Mouse (Mus musculus): Measurements from ENCODE around the gene Filip1. TPM values are rescaled to one million over a fixed set of nuclear protein-coding genes. Genes with fewer than 3 reads are reported as not detected.

Gene Filip1
- polyA plus RNA-seq, 1 experiment = 1.7 TPM

DNA sequence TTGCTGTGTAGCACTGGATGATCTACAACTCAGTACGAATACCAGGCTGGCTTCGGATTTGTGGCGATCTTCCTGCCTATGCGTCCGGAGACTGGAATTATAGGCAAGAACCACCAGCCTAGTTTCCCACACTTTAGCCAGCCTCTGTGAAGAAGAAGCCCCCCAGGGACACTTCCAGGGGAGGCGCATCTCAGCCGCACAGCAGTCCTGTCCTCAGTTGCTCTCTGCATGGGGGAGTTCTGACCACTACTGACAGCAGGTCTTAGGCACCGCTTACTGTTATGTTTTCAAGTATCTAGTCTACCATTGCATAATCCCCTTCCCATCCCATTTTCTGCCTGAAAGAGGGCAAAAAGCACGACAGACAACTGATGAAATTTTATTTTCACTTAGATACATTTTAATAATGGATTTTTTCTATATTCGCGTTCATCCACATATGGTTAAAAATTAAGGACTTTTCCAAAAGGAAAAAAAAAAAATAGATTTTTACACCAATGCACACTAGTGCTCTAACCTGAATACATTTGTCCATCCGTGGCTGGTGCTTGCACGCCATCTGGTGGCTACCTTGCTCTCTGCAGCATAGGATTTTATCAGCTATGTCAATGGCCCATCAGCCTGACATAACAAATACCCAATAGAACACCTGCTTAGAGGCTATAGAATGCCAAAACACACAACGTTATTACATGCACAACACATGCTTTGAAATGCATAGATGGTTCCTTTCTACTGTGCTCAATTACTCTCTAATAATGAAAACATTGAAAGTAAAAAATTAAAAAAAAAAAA, 10.1 kb downstream of the Filip1 start:
- 50% methylated on average over 14 of the region's 14 CpGs for WGBS

DNA sequence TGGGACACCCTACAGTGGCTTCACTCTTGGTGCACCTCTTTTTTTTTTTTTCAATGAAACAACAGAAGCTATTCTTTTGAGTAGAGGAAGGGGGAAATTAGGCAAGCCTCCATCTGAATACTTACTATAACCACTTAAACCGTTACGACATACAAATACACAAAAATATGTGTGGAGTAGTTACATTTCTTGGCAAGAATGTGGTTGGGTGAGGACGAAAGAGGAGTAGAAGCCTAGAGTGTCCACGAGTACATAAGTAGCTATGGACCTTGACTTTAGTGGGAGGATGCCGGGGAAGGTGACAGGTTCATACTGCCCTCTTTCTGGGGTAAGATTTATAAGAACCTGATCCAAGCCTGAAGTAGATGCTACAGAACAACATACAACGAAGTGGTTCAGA, 15.4 kb downstream of the Filip1 start:
- H3K4me3 ChIP-seq (ENCODE audit: low read depth, low read length) = no peak overlapping the region
- TF ChIP-seq POLR2A (IDR thresholded peaks at IDR 0.05; ENCODE audit: low read depth, low read length) = no peak
- TF ChIP-seq CTCF (IDR thresholded peaks at IDR 0.05; ENCODE audit: extremely low read depth, insufficient read length, insufficient replicate concordance, low read depth, low read length) = no peak
- H3K4me1 ChIP-seq (ENCODE audit: control insufficient read depth, insufficient read depth, insufficient read length, low read length) = no peaks in the 10 kb centered on the region
- 76% methylated on average over 6 of the region's 6 CpGs for WGBS
- H3K36me3 ChIP-seq (ENCODE audit: control insufficient read depth, insufficient read depth, low read length) = no peaks in the 10 kb centered on the region
- H3K27me3 ChIP-seq (ENCODE audit: control insufficient read depth, insufficient read depth, low read length) = no peaks in the 10 kb centered on the region
- no peak overlapping the region for H3K27ac ChIP-seq (ENCODE audit: insufficient read depth, low read depth, low read length)

More for the DNA sequence above, 10.1 kb downstream of the Filip1 start:
- Histone ChIP-seq H3K27ac (ENCODE audit: insufficient read depth, low read depth, low read length) (no peak overlapping the region), H3K27me3 (ENCODE audit: control insufficient read depth, insufficient read depth, low read length) (no peaks in the 10 kb centered on the region), H3K4me1 (ENCODE audit: control insufficient read depth, insufficient read depth, insufficient read length, low read length) (no peaks in the 10 kb centered on the region), H3K4me3 (ENCODE audit: low read depth, low read length) (no peak overlapping the region), H3K36me3 (ENCODE audit: control insufficient read depth, insufficient read depth, low read length) (no peaks in the 10 kb centered on the region)
- TF ChIP-seq CTCF (IDR thresholded peaks at IDR 0.05; ENCODE audit: extremely low read depth, insufficient read length, insufficient replicate concordance, low read depth, low read length) (peak; percentile 86; the same call in 1 of the 2 replicates), POLR2A (IDR thresholded peaks at IDR 0.05; ENCODE audit: low read depth, low read length) (no peak)

- WGBS = 87% methylated on average over 5 of the region's 5 CpGs
- Histone ChIP-seq H3K36me3 (ENCODE audit: control insufficient read depth, insufficient read depth, low read length) (no peaks in the 10 kb centered on the region), H3K27me3 (ENCODE audit: control insufficient read depth, insufficient read depth, low read length) (no peaks in the 10 kb centered on the region), H3K4me1 (ENCODE audit: control insufficient read depth, insufficient read depth, insufficient read length, low read length) (no peaks in the 10 kb centered on the region), H3K4me3 (ENCODE audit: low read depth, low read length) (no peak overlapping the region), H3K27ac (ENCODE audit: insufficient read depth, low read depth, low read length) (no peak overlapping the region)
- TF ChIP-seq POLR2A (IDR thresholded peaks at IDR 0.05; ENCODE audit: low read depth, low read length) = no peak
- no peak for TF ChIP-seq CTCF (IDR thresholded peaks at IDR 0.05; ENCODE audit: extremely low read depth, insufficient read length, insufficient replicate concordance, low read depth, low read length)
Observed at GRCm38 (mm10) chr9:79994296-79994695, 18.4 kb downstream of the Filip1 start.

GRCm38 (mm10) chr9:79993066-79993465, 19.6 kb downstream of the Filip1 start:
- H3K27me3 ChIP-seq (ENCODE audit: control insufficient read depth, insufficient read depth, low read length) = no peaks in the 10 kb centered on the region

GRCm38 (mm10) chr9:79990456-79991017, 22.1 kb downstream of the Filip1 start:
- TF ChIP-seq POLR2A (IDR thresholded peaks at IDR 0.05; ENCODE audit: low read depth, low read length) (no peak), CTCF (IDR thresholded peaks at IDR 0.05; ENCODE audit: extremely low read depth, insufficient read length, insufficient replicate concordance, low read depth, low read length) (no peak)
- Histone ChIP-seq H3K4me3 (ENCODE audit: low read depth, low read length) (no peak overlapping the region), H3K4me1 (ENCODE audit: control insufficient read depth, insufficient read depth, insufficient read length, low read length) (no peaks in the 10 kb centered on the region), H3K27me3 (ENCODE audit: control insufficient read depth, insufficient read depth, low read length) (no peaks in the 10 kb centered on the region), H3K36me3 (ENCODE audit: control insufficient read depth, insufficient read depth, low read length) (no peaks in the 10 kb centered on the region), H3K27ac (ENCODE audit: insufficient read depth, low read depth, low read length) (no peak overlapping the region)
- WGBS = 82% methylated on average over 16 of the region's 16 CpGs

More at GRCm38 (mm10) chr9:79993066-79993465, 19.6 kb downstream of the Filip1 start:
- Histone ChIP-seq H3K4me3 (ENCODE audit: low read depth, low read length) (no peak overlapping the region), H3K36me3 (ENCODE audit: control insufficient read depth, insufficient read depth, low read length) (no peaks in the 10 kb centered on the region), H3K4me1 (ENCODE audit: control insufficient read depth, insufficient read depth, insufficient read length, low read length) (no peaks in the 10 kb centered on the region), H3K27ac (ENCODE audit: insufficient read depth, low read depth, low read length) (no peak overlapping the region)
- no peak for TF ChIP-seq POLR2A (IDR thresholded peaks at IDR 0.05; ENCODE audit: low read depth, low read length)
- TF ChIP-seq CTCF (IDR thresholded peaks at IDR 0.05; ENCODE audit: extremely low read depth, insufficient read length, insufficient replicate concordance, low read depth, low read length) = no peak
- 65% methylated on average over 4 of the region's 4 CpGs for WGBS

GRCm38 (mm10) chr9:79989703-79990102, 22.9 kb downstream of the Filip1 start:
- WGBS = 59% methylated on average over 1 of the region's 1 CpGs
- no peaks in the 10 kb centered on the region for H3K36me3 ChIP-seq (ENCODE audit: control insufficient read depth, insufficient read depth, low read length)
- TF ChIP-seq POLR2A (IDR thresholded peaks at IDR 0.05; ENCODE audit: low read depth, low read length) (no peak), CTCF (IDR thresholded peaks at IDR 0.05; ENCODE audit: extremely low read depth, insufficient read length, insufficient replicate concordance, low read depth, low read length) (no peak)
- no peaks in the 10 kb centered on the region for H3K4me1 ChIP-seq (ENCODE audit: control insufficient read depth, insufficient read depth, insufficient read length, low read length)
- no peak overlapping the region for H3K4me3 ChIP-seq (ENCODE audit: low read depth, low read length)
- no peaks in the 10 kb centered on the region for H3K27me3 ChIP-seq (ENCODE audit: control insufficient read depth, insufficient read depth, low read length)
- no peak overlapping the region for H3K27ac ChIP-seq (ENCODE audit: insufficient read depth, low read depth, low read length)

DNA sequence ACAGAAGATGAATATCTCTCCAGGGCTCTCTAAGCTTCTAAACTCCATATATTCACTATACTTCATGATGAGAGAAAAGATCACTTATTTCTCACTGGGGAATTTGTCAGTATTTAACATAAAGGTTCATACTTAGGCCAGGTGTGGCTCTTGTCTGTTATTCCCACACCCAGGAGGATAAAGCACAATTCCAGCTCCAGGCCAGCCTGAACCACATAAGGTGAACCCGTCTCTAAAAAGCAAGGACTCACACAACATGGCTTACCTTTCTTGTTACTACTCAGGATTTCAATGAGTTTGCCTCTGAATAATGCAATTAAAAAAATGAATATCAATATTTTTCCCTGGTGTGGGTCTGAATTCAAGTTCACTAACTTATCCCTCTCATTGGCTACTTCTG, 23.6 kb downstream of the Filip1 start:
- WGBS = 83% methylated on average over 1 of the region's 1 CpGs
- H3K27me3 ChIP-seq (ENCODE audit: control insufficient read depth, insufficient read depth, low read length) = no peaks in the 10 kb centered on the region
- H3K27ac ChIP-seq (ENCODE audit: insufficient read depth, low read depth, low read length) = no peak overlapping the region
- H3K36me3 ChIP-seq (ENCODE audit: control insufficient read depth, insufficient read depth, low read length) = no peaks in the 10 kb centered on the region
- no peaks in the 10 kb centered on the region for H3K4me1 ChIP-seq (ENCODE audit: control insufficient read depth, insufficient read depth, insufficient read length, low read length)
- TF ChIP-seq CTCF (IDR thresholded peaks at IDR 0.05; ENCODE audit: extremely low read depth, insufficient read length, insufficient replicate concordance, low read depth, low read length) (no peak), POLR2A (IDR thresholded peaks at IDR 0.05; ENCODE audit: low read depth, low read length) (no peak)
- H3K4me3 ChIP-seq (ENCODE audit: low read depth, low read length) = no peak overlapping the region
